Comparison of ENCODE assay signal across 13 mouse cellular contexts in genomic region chr3:115800873-115801272, GRCm38 (mm10).
DNase-seq lines count a peak whose midpoint lies in the region; ATAC-seq and TF ChIP-seq lines count a peak whose summit lies in the region.
"Had no signal": no experiment of that assay in that cellular context is flagged by ENCODE, and none has a peak within 500 bp of the region (broad histone marks: within the 10 kb centered on the region; RNA-seq: fewer than 3 reads in every experiment).

No protein-coding gene starts in this region.

- no peaks in the 10 kb centered on the region for H3K27me3 ChIP-seq in megakaryocyte, embryonic 14.5 days (replicated peaks)
- H3K27me3 ChIP-seq in G1E (ENCODE audit: insufficient read depth, low read length) = peaks cover 23% of the 10 kb centered on the region
- H3K27me3 ChIP-seq: forebrain, embryonic 13.5 days; midbrain, embryonic 15.5 days; neural tube, embryonic 12.5 days had no signal

- H3K4me1 ChIP-seq in megakaryocyte, embryonic 14.5 days = peaks cover 67% of the 10 kb centered on the region
- H3K4me1 ChIP-seq in G1E (ENCODE audit: insufficient read depth, low read depth, low read length) = peaks cover 34% of the 10 kb centered on the region
- H3K4me1 ChIP-seq: forebrain, embryonic 13.5 days; midbrain, embryonic 15.5 days; neural tube, embryonic 12.5 days had no signal

- peak overlapping the region; percentile 54 for H3K4me3 ChIP-seq in megakaryocyte, embryonic 14.5 days (replicated peaks)
- H3K4me3 ChIP-seq in G1E (ENCODE audit: low read depth, low read length) = no peak overlapping the region
- H3K4me3 ChIP-seq: forebrain, embryonic 13.5 days; midbrain, embryonic 15.5 days; neural tube, embryonic 12.5 days had no signal

- no peak for ATAC-seq in megakaryocyte, adult 5-6 weeks (ENCODE audit: poor library complexity, severe bottlenecking)
- peak; percentile 72 for ATAC-seq in G1E (ENCODE audit: extremely low read depth, insufficient number of reproducible peaks, low FRiP score, poor library complexity, severe bottlenecking)
- 0 out of 2 replicates have a peak, but pooled peaks have one; percentile 18 for ATAC-seq in common myeloid progenitor, adult 5-6 weeks (replicated peaks; ENCODE audit: low read depth, poor library complexity, severe bottlenecking)
- ATAC-seq in megakaryocyte progenitor cell, adult 5-6 weeks (replicated peaks; ENCODE audit: poor library complexity) = peak; percentile 33
- ATAC-seq: forebrain, embryonic 13.5 days; midbrain, embryonic 15.5 days had no signal

- TF ChIP-seq CTCF in G1E (IDR thresholded peaks at IDR 0.05; ENCODE audit: low read depth, low read length) = no peak

- no peaks in the 10 kb centered on the region for H3K9me3 ChIP-seq in megakaryocyte, embryonic 14.5 days
- no peaks in the 10 kb centered on the region for H3K9me3 ChIP-seq in G1E (replicated peaks)
- H3K9me3 ChIP-seq: forebrain, embryonic 13.5 days; midbrain, embryonic 15.5 days; neural tube, embryonic 12.5 days had no signal

- no peaks in the 10 kb centered on the region for H3K36me3 ChIP-seq in megakaryocyte, embryonic 14.5 days (replicated peaks; ENCODE audit: low read length)
- H3K36me3 ChIP-seq in G1E (replicated peaks) = no peaks in the 10 kb centered on the region
- H3K36me3 ChIP-seq: midbrain, embryonic 15.5 days; neural tube, embryonic 12.5 days had no signal

- no peak for DNase-seq in G1E (ENCODE audit: low spot score)
- DNase-seq in layer of hippocampus, adult 8-10 months (ENCODE audit: low spot score in 2 of 2) = no peak
- DNase-seq in right cerebral cortex, adult 2 months (ENCODE audit: low spot score in 2 of 2) = no peak
- DNase-seq: adrenal gland, adult 8-10 months; cerebellum, adult 2 months; embryo, embryonic 11 days had no signal
